Mouse (Mus musculus): ENCODE measurements at regions not wholly inside any gene's neighbourhood (a gene's known extent, or its start where the extent isn't known, plus 50 kb on each side); places are given as distances from the start of the nearest gene placed in this dataset.
"Not testable (repeated sequence)": the region's sequence is repeated elsewhere in the genome, so short reads cannot be mapped to it uniquely, and the experiment has no call there.

- Histone ChIP-seq H3K27ac (no peak overlapping the region), H3K4me3 (no peak overlapping the region)
- DNase-seq, result no peak
- no peak for TF ChIP-seq CTCF (IDR thresholded peaks at IDR 0.05)
- intact Hi-C loops (cut with DNase I), result no loop called here
Measured at GRCm38 (mm10) chr3:56963251-56963650, 338.5 kb downstream of the Tm4sf1 start.

GRCm38 (mm10) chr3:56962248-56963013 lies 339.4 kb downstream of the Tm4sf1 start:
- intact Hi-C loops (cut with DNase I), result no loop called here
- no peak overlapping the region for H3K4me3 ChIP-seq
- peak; percentile 10 for DNase-seq
- TF ChIP-seq CTCF (IDR thresholded peaks at IDR 0.05), result no peak
- H3K27ac ChIP-seq, result no peak overlapping the region

DNA sequence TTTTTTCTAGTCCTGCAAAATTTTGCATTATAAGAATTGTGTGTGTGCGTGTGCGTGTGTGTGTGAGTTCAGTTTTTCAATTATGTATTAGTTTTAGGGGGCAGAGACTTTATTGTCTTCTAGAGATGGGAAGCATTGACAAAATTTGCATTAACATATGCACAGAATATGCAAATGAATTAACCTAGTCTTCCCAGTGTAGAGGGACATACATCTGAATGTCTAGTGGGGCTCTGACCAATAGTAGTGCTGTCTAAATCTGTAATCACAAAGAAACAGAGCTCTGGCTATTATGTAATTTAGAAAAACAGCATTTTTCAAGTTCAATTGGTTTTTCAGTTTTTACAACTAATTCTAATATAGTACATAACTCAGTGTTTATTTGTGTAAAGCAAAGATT lies 344.8 kb downstream of the Tm4sf1 start:
- no peak overlapping the region for H3K27ac ChIP-seq
- intact Hi-C loops (cut with DNase I), result no loop called here
- no peak for TF ChIP-seq CTCF (IDR thresholded peaks at IDR 0.05)
- no peak for DNase-seq
- no peak overlapping the region for H3K4me3 ChIP-seq

GRCm38 (mm10) chr3:56955799-56956121 lies 346.0 kb downstream of the Tm4sf1 start:
- DNase-seq, result no peak
- no peak overlapping the region for H3K4me3 ChIP-seq
- intact Hi-C loops (cut with DNase I), result no loop called here
- no peak overlapping the region for H3K27ac ChIP-seq
- no peak for TF ChIP-seq CTCF (IDR thresholded peaks at IDR 0.05)

DNA sequence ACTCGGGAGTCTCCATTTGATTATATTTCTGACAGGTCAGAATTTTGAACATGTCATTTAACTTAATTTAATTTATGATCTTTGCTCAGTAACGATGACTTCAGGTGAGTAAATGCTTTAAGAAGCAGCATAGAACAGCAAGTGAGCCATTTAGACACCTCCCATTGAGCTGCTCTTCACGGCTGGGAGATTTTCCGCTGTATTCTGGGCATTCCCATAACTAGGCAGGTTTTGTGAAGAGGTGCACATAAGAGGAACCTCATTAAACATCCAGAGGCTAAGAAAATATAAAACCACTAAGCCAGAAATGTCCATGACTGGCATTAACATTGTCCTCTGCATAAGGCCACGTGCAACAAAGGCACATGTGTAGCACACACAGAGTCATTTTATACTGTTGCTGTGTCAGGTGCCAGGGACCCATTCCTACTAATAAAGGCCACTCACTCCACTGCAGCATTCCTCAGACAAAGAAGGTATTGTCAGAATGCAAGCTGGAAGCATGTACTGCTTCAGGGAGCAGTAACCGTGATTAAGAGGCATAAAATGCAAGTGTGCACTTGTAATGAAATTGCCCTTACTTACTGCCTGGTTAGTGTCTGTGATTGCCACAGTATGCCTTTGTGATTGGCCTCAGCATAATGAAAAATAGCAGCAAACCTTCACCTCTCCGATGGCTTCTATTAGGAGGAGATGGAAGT lies 346.5 kb downstream of the Tm4sf1 start:
- TF ChIP-seq CTCF (IDR thresholded peaks at IDR 0.05), result no peak
- DNase-seq, result no peak
- Histone ChIP-seq H3K27ac (no peak overlapping the region), H3K4me3 (no peak overlapping the region)
- intact Hi-C loops (cut with DNase I), result no loop called here

GRCm38 (mm10) chr3:56942557-56942956 lies 359.2 kb downstream of the Tm4sf1 start:
- DNase-seq; intact Hi-C loops (cut with DNase I); H3K27ac ChIP-seq; H3K4me3 ChIP-seq: not testable (repeated sequence)

DNA sequence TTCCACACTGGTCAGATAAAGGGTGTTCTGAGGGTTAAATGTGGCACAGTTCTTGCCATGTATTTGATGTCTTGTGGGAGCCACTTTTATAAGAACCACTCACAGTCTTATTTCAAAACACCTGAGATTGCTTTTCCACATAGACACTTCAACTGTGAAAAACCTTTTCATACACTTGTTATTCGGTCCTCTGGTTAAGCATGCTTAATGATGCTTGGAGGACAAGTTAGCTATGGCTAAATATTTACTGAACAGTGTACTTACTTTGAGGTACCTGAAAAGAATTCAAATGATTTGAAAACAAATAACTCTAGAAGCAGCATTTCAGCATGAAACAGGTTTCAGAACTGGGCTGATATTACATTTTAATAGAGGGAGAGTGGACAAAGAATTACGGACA lies 372.8 kb downstream of the Tm4sf1 start:
- H3K27ac ChIP-seq; DNase-seq; H3K4me3 ChIP-seq; intact Hi-C loops (cut with DNase I): not testable (repeated sequence)

DNA sequence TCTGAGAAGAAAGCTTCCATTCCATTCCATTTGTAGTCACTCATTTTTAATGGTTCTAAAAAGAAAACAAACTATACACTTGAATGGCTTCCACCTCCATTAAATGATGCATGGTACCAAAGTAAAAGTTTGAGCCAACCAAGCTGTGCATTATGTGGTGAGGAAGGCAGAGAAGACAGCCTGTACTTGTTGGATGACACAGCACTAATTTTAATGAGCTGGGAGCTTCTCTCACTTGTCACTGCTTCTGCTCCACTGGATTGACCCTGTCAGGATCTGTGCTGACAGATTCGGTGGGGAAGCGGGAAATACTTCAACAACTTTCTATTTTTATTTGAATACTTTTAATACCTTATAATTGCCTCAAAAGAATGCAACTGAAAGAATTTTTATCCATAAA lies 403.3 kb downstream of the Tm4sf1 start:
- Histone ChIP-seq H3K4me3 (no peak overlapping the region), H3K27ac (no peak overlapping the region)
- intact Hi-C loops (cut with DNase I), result no loop called here
- TF ChIP-seq CTCF (IDR thresholded peaks at IDR 0.05), result no peak
- no peak for DNase-seq

- Histone ChIP-seq H3K27ac (no peak overlapping the region), H3K4me3 (no peak overlapping the region)
- intact Hi-C loops (cut with DNase I), result no loop called here
Measured at GRCm38 (mm10) chr3:56877062-56877461, 424.7 kb downstream of the Tm4sf1 start.

DNA sequence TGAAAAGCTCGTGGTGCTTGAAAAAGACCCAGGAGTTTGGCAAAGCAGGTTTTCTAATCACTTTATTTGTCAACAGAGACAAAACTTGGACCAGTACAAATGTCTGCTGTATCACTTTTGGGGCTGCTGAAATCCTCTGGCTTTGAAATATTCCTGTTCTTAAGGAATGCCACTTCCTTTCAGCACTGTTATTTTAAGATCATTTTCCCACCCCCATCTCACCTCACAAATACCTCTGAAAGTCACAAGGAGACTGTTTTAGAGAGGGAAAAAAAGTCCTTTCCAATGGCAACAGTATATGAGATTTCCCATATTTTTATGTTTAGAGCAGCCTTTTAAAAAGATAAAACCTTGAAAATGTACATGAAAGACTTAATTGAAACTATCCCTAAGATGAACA lies 438.2 kb downstream of the Tm4sf1 start:
- H3K27ac ChIP-seq, result no peak overlapping the region
- H3K4me3 ChIP-seq, result no peak overlapping the region
- TF ChIP-seq CTCF (IDR thresholded peaks at IDR 0.05), result no peak
- DNase-seq, result no peak
- intact Hi-C loops (cut with DNase I), result no loop called here

More at GRCm38 (mm10) chr3:56877062-56877461, 424.7 kb downstream of the Tm4sf1 start:
- TF ChIP-seq CTCF (IDR thresholded peaks at IDR 0.05), result no peak
- DNase-seq, result no peak

DNA sequence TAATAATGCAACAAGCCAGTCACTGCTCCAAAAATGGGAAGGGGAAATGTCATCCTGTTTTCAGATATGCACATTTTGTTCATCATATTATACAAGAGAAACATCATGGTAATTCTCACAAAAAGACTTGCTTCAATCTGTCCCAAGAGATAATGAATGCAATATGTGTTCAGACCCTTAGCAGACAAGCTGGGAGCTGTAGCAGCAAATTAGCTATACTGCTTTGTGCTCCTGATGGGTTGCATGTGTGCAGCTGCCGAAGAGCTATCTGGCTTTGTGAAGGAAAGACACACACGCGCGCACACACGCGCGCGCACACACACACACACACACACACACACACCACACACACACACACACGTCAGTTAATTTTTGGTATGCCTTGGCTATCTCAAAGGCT lies 441.9 kb downstream of the Tm4sf1 start:
- no peak overlapping the region for H3K27ac ChIP-seq
- TF ChIP-seq CTCF (IDR thresholded peaks at IDR 0.05), result no peak
- intact Hi-C loops (cut with DNase I), result no loop called here
- no peak for DNase-seq
- H3K4me3 ChIP-seq, result no peak overlapping the region

GRCm38 (mm10) chr3:56845462-56845770 lies 456.4 kb downstream of the Tm4sf1 start:
- intact Hi-C loops (cut with DNase I), result no loop called here
- DNase-seq, result no peak
- Histone ChIP-seq H3K4me3 (no peak overlapping the region), H3K27ac (no peak overlapping the region)
- no peak for TF ChIP-seq CTCF (IDR thresholded peaks at IDR 0.05)

- intact Hi-C loops (cut with DNase I), result no loop called here
Measured at GRCm38 (mm10) chr3:56844681-56845461, 456.9 kb downstream of the Tm4sf1 start.

More at GRCm38 (mm10) chr3:56844681-56845461, 456.9 kb downstream of the Tm4sf1 start:
- Histone ChIP-seq H3K27ac (no peak overlapping the region), H3K4me3 (no peak overlapping the region)
- DNase-seq, result no peak
- TF ChIP-seq CTCF (IDR thresholded peaks at IDR 0.05), result no peak

Measured in gastrocnemius, adult 2 months (tissue).